Mouse (Mus musculus) T-helper 17 cell (primary cell): ENCODE data around the gene Fkbp1a.

Source experiments
- in situ Hi-C, 2 experiments: fragments of 300-600 bp; cut with MboI, MseI; formaldehyde crosslinking; loops; 1 replicate in 1 of 2; 2 replicates in 1 of 2; pipeline ENCODE4 v1.15.1; 2025; ENCODE audit warnings: high pct_unique_total_duplicates in 2 of 2

The Fkbp1a gene

GRCm38 (mm10) chr2:151543063-151543895, 996 bp downstream of the Fkbp1a start:
- in situ Hi-C loops: loop anchor here in 1 of 2 experiments (25.0 kb wide), 1 partner anchor 631 kb away; the partner anchor contains the start of genes Abhd12 and Gins1

DNA sequence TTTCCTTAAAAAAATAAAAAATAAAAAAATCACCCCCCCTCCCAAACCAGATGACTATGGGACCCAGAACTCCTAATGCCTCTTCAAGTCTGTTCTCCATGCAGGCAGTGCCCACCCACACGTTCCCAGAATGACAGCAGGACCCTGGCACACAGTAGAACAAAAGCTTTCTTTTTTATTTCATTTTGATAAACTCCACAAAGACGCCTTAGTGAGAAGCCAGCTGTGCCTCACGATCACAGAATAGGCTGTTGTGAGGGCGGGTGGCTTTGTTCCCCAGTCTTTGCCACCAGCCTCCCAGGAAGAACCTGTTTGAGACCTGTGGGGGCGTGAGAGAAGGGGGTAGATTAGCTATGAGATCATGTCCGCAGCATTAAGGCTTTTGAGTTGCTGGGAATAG, 2.4 kb downstream of the Fkbp1a start:
- in situ Hi-C loops: loop anchor here in 1 of 2 experiments (25.0 kb wide), 1 partner anchor 632 kb away; the partner anchor contains the start of genes Abhd12 and Gins1

- in situ Hi-C loops: loop anchor here in 1 of 2 experiments (25.0 kb wide), 1 partner anchor 634 kb away; the partner anchor contains the start of genes Abhd12 and Gins1
Observed at GRCm38 (mm10) chr2:151546571-151546970, 4.3 kb downstream of the Fkbp1a start.

- in situ Hi-C loops: loop anchor here (5.0 to 25.0 kb wide), 3 partner anchors 637 to 1238 kb away; partner anchors contain the start of genes Abhd12 (in 1 of the 2), Cst7 (in 1 of the 2) and Gins1 (in 1 of the 2)
Observed at GRCm38 (mm10) chr2:151549615-151550121, 7.4 kb downstream of the Fkbp1a start.

DNA sequence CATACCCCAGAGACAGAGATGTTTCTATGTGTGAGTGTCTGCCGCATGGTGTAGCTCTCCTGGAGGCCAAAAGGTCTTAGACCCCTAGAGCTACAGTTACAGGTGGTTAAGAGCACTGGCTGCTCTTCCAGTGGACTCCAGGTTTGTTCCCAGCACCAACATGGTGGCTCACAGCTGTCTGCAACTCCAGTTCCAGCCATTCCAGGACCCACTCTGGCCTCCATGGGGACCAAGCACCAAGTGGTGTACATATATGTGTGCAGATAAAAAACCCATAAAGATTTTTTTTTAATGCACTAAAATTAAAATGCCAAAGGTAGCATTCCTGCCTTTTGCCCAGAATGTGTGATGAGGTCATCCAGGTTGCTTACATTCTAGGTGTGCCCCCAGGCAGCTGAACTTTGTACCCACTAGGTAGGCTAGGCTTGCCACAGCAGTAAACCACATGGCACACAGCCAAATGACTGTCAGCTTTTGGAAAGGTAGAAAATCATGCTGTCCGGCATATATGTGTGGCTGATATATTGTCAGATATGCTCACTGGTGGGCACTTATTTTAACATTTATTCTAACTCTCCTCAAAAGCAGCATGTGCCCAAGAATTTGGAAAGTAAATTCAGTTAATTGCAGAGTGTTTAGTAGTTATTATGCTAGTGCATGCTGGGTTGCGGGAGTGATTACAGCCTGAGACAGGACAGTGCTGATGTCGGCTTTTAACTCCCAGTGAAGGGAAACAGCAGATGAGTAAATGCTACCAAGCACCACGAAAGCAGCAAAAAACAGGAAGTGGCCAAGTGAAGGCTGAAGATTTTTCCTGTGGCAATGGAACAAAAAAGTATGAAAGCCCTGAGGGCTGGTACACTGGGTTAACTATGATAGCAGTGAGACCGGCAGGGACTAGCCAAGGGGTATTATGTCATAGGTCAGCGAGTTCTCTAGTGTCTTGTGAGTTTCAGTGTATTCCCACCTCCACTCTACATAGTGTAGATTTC, 20.9 kb downstream of the Fkbp1a start:
- in situ Hi-C loops: loop anchor here in 1 of 2 experiments (25.0 kb wide), 1 partner anchor 1224 kb away; no protein-coding TSS in a partner anchor

- in situ Hi-C loops: loop anchor here in 1 of 2 experiments (25.0 kb wide), 1 partner anchor 1223 kb away; no protein-coding TSS in a partner anchor
Observed at GRCm38 (mm10) chr2:151564006-151564405, 21.7 kb downstream of the Fkbp1a start.

- in situ Hi-C loops: loop anchor here in 1 of 2 experiments (25.0 kb wide), 1 partner anchor 1222 kb away; no protein-coding TSS in a partner anchor
Observed at GRCm38 (mm10) chr2:151564986-151565385, 22.7 kb downstream of the Fkbp1a start.

GRCm38 (mm10) chr2:151566856-151567255, 24.6 kb downstream of the Fkbp1a start:
- in situ Hi-C loops: loop anchor here in 1 of 2 experiments (25.0 kb wide), 1 partner anchor 1220 kb away; no protein-coding TSS in a partner anchor

DNA sequence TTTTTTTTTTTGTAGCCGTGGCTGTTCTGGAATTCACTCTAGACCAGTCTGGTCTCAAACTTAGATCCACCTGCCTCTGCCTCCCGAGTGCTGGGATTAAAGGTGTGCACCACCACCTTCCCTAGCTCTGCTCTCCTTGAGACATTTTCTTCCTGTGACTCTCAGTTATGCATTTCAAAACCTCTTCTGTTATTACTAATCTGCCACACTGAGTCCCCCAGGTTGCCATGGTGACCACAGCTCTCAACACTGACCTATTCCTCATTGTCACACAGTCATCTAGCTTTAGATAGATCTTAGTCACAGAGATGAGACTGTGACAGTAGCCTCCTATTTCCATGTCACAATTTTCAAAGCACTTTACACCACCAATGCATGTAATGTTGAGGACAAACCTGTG, 27.2 kb downstream of the Fkbp1a start:
- in situ Hi-C loops: loop anchor here in 1 of 2 experiments (25.0 kb wide), 1 partner anchor 1218 kb away; no protein-coding TSS in a partner anchor

GRCm38 (mm10) chr2:151571873-151572700, 29.8 kb downstream of the Fkbp1a start, which contains the start of gene Sdcbp2:
TSS of gene Sdcbp2 (plus strand) at chr2:151572622.
- in situ Hi-C loops: loop anchor here (5.0 to 25.0 kb wide), 3 partner anchors 77 to 1215 kb away; partner anchors contain the start of genes Nsfl1c (in 1 of the 2) and Srxn1 (in 1 of the 2)

DNA sequence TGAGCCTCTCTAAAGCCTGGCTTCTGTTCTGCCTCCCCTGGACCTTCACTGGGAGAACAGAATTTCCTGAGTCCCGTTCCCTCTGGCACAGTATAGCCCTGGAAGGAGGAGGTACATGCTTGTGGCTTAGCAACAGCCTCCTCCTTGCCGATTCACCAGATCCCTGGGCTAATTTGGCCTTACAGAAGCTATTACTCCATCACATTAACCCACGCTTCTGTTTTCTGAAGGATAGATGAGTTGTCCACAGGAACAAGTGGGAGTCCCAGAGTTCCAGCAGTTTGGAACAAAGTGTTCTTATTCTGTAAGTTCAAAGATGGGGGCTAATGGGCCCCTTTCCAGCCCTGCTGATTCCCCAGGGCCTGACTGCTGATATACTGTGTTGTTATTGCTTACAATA, 31.4 kb downstream of the Fkbp1a start:
- in situ Hi-C loops: loop anchor here (5.0 to 25.0 kb wide), 3 partner anchors 79 to 1214 kb away; partner anchors contain the start of genes Nsfl1c (in 1 of the 2) and Srxn1 (in 1 of the 2)

DNA sequence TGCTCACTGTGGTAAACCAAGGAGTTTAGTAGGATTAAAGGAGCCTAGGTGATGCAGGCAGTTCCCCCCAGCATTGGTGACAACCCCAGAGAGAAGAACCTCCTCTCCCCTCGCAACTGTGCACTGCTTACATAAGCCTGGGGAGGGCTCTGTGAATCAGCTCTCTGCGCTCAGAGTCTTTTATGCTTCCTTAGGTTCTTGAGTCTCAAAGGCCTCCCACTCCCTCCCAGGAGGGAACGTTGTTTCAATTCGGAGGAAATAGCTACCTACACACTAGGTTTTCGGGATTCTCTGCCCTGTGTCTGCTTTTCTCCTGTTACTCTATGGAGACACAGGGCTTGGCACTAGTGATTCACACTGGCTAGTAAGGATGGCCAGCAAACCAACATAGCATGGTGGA, 32.3 kb downstream of the Fkbp1a start:
- in situ Hi-C loops: loop anchor here (5.0 to 25.0 kb wide), 3 partner anchors 80 to 1213 kb away; partner anchors contain the start of genes Nsfl1c (in 1 of the 2) and Srxn1 (in 1 of the 2)

GRCm38 (mm10) chr2:151575119-151575698, 32.9 kb downstream of the Fkbp1a start:
- in situ Hi-C loops: loop anchor here in 1 of 2 experiments (10.0 kb wide), 1 partner anchor 80 kb away; the partner anchor contains the start of gene Nsfl1c

- in situ Hi-C loops: loop anchor here in 1 of 2 experiments (10.0 kb wide), 1 partner anchor 81 kb away; the partner anchor contains the start of gene Nsfl1c
Observed at GRCm38 (mm10) chr2:151575699-151576389, 33.6 kb downstream of the Fkbp1a start.

DNA sequence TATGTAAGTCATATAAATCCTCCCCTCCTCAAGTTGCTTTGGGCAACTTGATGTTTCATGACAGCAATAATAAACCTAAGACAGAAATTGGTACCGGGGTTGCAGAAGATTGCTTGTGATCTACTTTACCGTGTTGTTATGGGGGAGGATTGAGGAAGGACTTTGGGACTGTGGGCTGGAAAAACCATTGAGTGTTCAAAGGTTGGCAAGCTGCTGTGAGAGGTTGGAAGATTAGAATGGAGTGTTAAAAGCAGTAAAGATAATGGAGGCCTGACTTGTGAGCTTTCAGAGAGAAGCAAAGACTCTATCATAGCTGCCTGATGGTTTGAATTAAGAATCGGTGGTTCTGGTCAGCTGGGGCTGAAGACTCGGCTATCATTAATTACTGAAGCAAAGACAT, 36.9 kb downstream of the Fkbp1a start:
- in situ Hi-C loops: loop anchor here in 1 of 2 experiments (10.0 kb wide), 1 partner anchor 84 kb away; the partner anchor contains the start of gene Nsfl1c

GRCm38 (mm10) chr2:151580945-151581344, 38.7 kb downstream of the Fkbp1a start:
- in situ Hi-C loops: loop anchor here in 1 of 2 experiments (10.0 kb wide), 1 partner anchor 664 kb away; no protein-coding TSS in a partner anchor

DNA sequence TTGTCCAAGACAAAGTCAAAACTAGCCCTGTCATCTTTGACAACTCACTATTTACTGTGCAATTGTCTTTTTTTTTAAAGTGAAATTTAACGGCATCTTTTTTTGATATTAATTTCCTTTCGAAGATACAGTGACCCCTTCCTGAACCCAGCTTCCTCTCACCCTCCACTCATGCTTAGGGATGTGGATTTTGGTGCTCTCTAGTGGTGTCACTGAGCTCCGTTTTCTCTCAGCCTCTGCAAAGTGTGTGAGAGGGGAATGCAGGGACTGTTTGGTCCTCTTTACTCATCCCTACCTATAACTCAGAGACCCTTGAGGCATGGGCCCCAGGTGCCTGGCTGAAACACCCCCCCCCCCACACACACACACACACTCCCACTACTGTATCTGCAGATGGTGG, 43.7 kb downstream of the Fkbp1a start:
- in situ Hi-C loops: loop anchor here in 1 of 2 experiments (5.0 to 10.0 kb wide), 2 partner anchors 391 to 659 kb away; no protein-coding TSS in a partner anchor

- in situ Hi-C loops: loop anchor here in 1 of 2 experiments (5.0 to 10.0 kb wide), 2 partner anchors 390 to 658 kb away; no protein-coding TSS in a partner anchor
Observed at GRCm38 (mm10) chr2:151586807-151587206, 44.5 kb downstream of the Fkbp1a start.
